Mouse (Mus musculus) hindbrain, postnatal 0 days (tissue): ENCODE measurements around the gene Rab20. TPM values are rescaled to one million over a fixed set of nuclear protein-coding genes. Genes with fewer than 3 reads are reported as not detected.

Experiments used
- ATAC-seq: fragments of 200-750 bp; cut with Nextera tagmentation; 2 replicates; pipeline ENCODE4 v1.8.0; 2017; ENCODE audit warnings: mild to moderate bottlenecking, moderate TSS enrichment, moderate library complexity
- DNase-seq: peaks from one replicate; pipeline ENCODE4 v3.0.0-alpha.2; 2015; ENCODE audit warnings: low spot score
- H3K27ac ChIP-seq: fragments of 300-500 bp; sonication (generic); 2 replicates; pipeline ENCODE4 v1.5.1; 2014; ENCODE audit warnings: mild to moderate bottlenecking
- H3K27me3 ChIP-seq: fragments of 300-500 bp; sonication (generic); 2 replicates; pipeline ENCODE4 v1.6.1; 2014; ENCODE audit warnings: low read length, mixed read lengths; ENCODE audit not compliant: insufficient read depth
- H3K36me3 ChIP-seq: fragments of 300-500 bp; sonication (generic); 2 replicates; pipeline ENCODE4 v1.6.1; 2014; ENCODE audit warnings: low read length, mixed read lengths; ENCODE audit not compliant: insufficient read depth
- H3K4me1 ChIP-seq: fragments of 300-500 bp; sonication (generic); 2 replicates; pipeline ENCODE4 v1.6.1; 2014; ENCODE audit warnings: antibody characterized with exemption, low read length, mixed read lengths; ENCODE audit not compliant: insufficient read depth
- H3K4me2 ChIP-seq: fragments of 300-500 bp; sonication (generic); 2 replicates; pipeline ENCODE4 v1.6.1; 2014; ENCODE audit warnings: low read depth, mild to moderate bottlenecking, low read length, moderate library complexity, mixed read lengths
- H3K4me3 ChIP-seq: fragments of 300-500 bp; sonication (generic); 2 replicates; pipeline ENCODE4 v1.5.1; 2014; ENCODE audit warnings: low read length
- H3K9ac ChIP-seq: fragments of 300-500 bp; sonication (generic); replicated peaks from 2 replicates; pipeline ENCODE4 v1.6.1; 2014; ENCODE audit warnings: mild to moderate bottlenecking, low read length, moderate library complexity, mixed read lengths
- H3K9me3 ChIP-seq: fragments of 300-500 bp; sonication (generic); 2 replicates; pipeline ENCODE4 v1.6.1; 2016; ENCODE audit warnings: low read length, mixed read lengths
- CTCF ChIP-seq: IDR thresholded peaks from 2 replicates; pipeline ENCODE4 v1.5.1; 2016; ENCODE audit warnings: antibody characterized with exemption, control low read depth, low read depth
- WGBS: fragments of 180-500 bp; shearing (Covaris S2); extraction: QIAGEN DNeasy Blood & Tissue Kit; methylation state at CpG from one replicate; pipeline ENCODE4 v1.1.7; 2014; 5-methylcytosine and 5-hydroxymethylcytosine counted together
- polyA plus RNA-seq: library from polyadenylated mRNA; unstranded; fragments of >200 nt; fragmentation: Nextera tagmentation; extraction: Ambion mirVana; gene quantifications from 2 replicates; pipeline ENCODE4 v1.2.1, GENCODE M21; 2015
- total RNA-seq: library from RNA; depleted of rRNA; stranded (reverse); fragments of >200 nt; gene quantifications from 2 replicates; pipeline ENCODE4 v1.2.3, GENCODE M21; 2014; rRNA removed

The Rab20 gene
- 0.58 and 4.7 TPM in 2 replicates for total RNA-seq
- polyA plus RNA-seq = 2.2 and 3.1 TPM in 2 replicates

- no peak for TF ChIP-seq CTCF
- Histone ChIP-seq H3K4me3 (peak within 1 kb of the TSS; percentile 47), H3K4me1 (peaks cover 9% of the 10 kb centered on the region), H3K4me2 (peak within 1 kb of the TSS; percentile 98), H3K36me3 (no peaks in the 10 kb centered on the region), H3K27me3 (peaks cover 46% of the 10 kb centered on the region), H3K27ac (no peak within 1 kb of the TSS), H3K9ac (peak within 1 kb of the TSS; percentile 44), H3K9me3 (no peaks in the 10 kb centered on the region)
- ATAC-seq (peak; percentile 82), DNase-seq (peak; percentile 50)
- WGBS = under 1% methylated on average over 53 of the region's 69 CpGs
Observed at GRCm38 (mm10) chr8:11477811-11478761, at the start of gene Rab20. Rab20 (minus strand) TSS chr8:11478710.

- no peak for TF ChIP-seq CTCF
- Histone ChIP-seq H3K27me3 (no peaks in the 10 kb centered on the region), H3K9me3 (no peaks in the 10 kb centered on the region), H3K27ac (no peak overlapping the region), H3K4me1 (no peaks in the 10 kb centered on the region), H3K4me3 (no peak overlapping the region), H3K9ac (no peak overlapping the region), H3K4me2 (no peak overlapping the region), H3K36me3 (peaks cover 5% of the 10 kb centered on the region)
- WGBS = 90% methylated on average over 3 of the region's 3 CpGs
- ATAC-seq (no peak), DNase-seq (no peak)
Observed at GRCm38 (mm10) chr8:11523331-11523730, 44.8 kb upstream of the Rab20 start.

GRCm38 (mm10) chr8:11518676-11519075, 40.2 kb upstream of the Rab20 start:
- no peaks in the 10 kb centered on the region for H3K9me3 ChIP-seq
- H3K4me1 ChIP-seq = no peaks in the 10 kb centered on the region
- DNase-seq (no peak), ATAC-seq (no peak)
- no peaks in the 10 kb centered on the region for H3K27me3 ChIP-seq
- H3K27ac ChIP-seq = no peak overlapping the region
- TF ChIP-seq CTCF = no peak
- 85% methylated on average over 11 of the region's 11 CpGs for WGBS
- no peak overlapping the region for H3K4me2 ChIP-seq
- no peak overlapping the region for H3K9ac ChIP-seq
- peaks cover 33% of the 10 kb centered on the region for H3K36me3 ChIP-seq
- H3K4me3 ChIP-seq = no peak overlapping the region

GRCm38 (mm10) chr8:11518056-11518396, 39.5 kb upstream of the Rab20 start:
- Histone ChIP-seq H3K9me3 (no peaks in the 10 kb centered on the region), H3K4me3 (no peak overlapping the region), H3K4me1 (no peaks in the 10 kb centered on the region), H3K27ac (no peak overlapping the region), H3K27me3 (no peaks in the 10 kb centered on the region), H3K36me3 (peaks cover 40% of the 10 kb centered on the region), H3K4me2 (no peak overlapping the region), H3K9ac (no peak overlapping the region)
- no peak for ATAC-seq
- 85% methylated on average over 6 of the region's 6 CpGs for WGBS
- DNase-seq = no peak
- no peak for TF ChIP-seq CTCF

- no peak overlapping the region for H3K4me2 ChIP-seq
- H3K4me1 ChIP-seq = no peaks in the 10 kb centered on the region
- DNase-seq (no peak), ATAC-seq (no peak)
- H3K27ac ChIP-seq = no peak overlapping the region
- H3K9ac ChIP-seq = no peak overlapping the region
- TF ChIP-seq CTCF = no peak
- WGBS = 84% methylated on average over 16 of the region's 16 CpGs
- peaks cover 45% of the 10 kb centered on the region for H3K36me3 ChIP-seq
- H3K27me3 ChIP-seq = no peaks in the 10 kb centered on the region
- no peaks in the 10 kb centered on the region for H3K9me3 ChIP-seq
- H3K4me3 ChIP-seq = no peak overlapping the region
Observed at GRCm38 (mm10) chr8:11517366-11518055, 39.0 kb upstream of the Rab20 start.

- Histone ChIP-seq H3K36me3 (peaks cover 55% of the 10 kb centered on the region), H3K4me3 (no peak overlapping the region), H3K4me2 (no peak overlapping the region), H3K4me1 (no peaks in the 10 kb centered on the region), H3K9ac (no peak overlapping the region), H3K27me3 (no peaks in the 10 kb centered on the region), H3K9me3 (no peaks in the 10 kb centered on the region), H3K27ac (no peak overlapping the region)
- TF ChIP-seq CTCF = no peak
- 0 out of 2 replicates have a peak, but pooled peaks have one; percentile 5 for ATAC-seq
- 91% methylated on average over 9 of the region's 9 CpGs for WGBS
- no peak for DNase-seq
Observed at GRCm38 (mm10) chr8:11516292-11516691, 37.8 kb upstream of the Rab20 start.
